Mouse (Mus musculus): ENCODE measurements around the gene Trim62. TPM values are rescaled to one million over a fixed set of nuclear protein-coding genes. Genes with fewer than 3 reads are reported as not detected.
"Not testable (repeated sequence)": the region's sequence is repeated elsewhere in the genome, so short reads cannot be mapped to it uniquely, and the experiment has no call there.

Gene Trim62
- 2.9 and 4.4 TPM in 2 replicates for polyA plus RNA-seq (2012; rRNA removed)

DNA sequence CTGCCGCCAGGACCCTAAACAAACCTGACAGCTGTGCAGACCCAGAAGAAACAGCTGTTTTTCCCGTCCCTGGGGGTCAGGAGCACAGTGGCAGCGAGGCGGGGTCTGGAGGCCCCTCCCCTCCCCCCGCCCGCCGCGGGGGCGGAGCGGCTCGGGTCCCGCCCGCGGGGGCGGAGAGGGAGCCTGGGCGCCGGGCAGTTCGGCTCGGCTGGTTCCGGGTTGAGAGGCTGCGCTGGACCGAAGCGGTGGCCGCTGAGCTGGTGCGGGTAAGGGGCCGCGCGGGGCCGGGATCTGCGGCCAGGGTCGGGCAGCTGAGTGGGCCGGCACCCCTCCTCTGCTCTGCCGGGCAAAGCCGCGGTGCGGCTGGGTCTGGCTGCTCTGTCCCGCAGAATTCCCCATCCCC is at the start of gene Trim62:
Trim62 (plus strand) TSS at position 202 of the 403 bp plus-strand sequence.
- DNase-seq (ENCODE audit: low read depth): no peak

DNA sequence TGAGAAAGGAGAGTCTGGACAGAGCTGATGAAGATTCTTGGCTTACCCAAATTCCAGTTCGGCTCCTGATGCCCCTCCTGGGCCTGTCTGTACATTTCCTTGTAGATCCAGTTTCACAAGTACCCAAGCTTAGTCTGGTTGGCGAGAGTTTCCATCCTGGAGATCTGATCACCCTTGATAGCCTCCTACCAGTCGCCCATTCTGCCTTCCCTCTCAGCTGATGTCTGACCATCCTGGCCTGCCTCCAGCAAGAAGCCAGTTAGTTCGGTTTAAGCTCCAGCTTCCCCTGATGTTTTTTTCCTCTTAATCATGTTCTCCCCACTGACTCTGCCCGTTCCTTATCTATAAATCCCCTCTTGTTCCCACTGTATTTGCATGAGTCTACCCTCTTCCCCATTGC is 45.2 kb upstream of the Trim62 start:
- peak; percentile 67 for DNase-seq (ENCODE audit: low read depth)

- no peak for DNase-seq (ENCODE audit: low read depth)
These were observed 43.3 kb upstream of the Trim62 start for GRCm38 (mm10) chr4:128839811-128840738.

GRCm38 (mm10) chr4:128841259-128841658 is 42.1 kb upstream of the Trim62 start:
- no peak for DNase-seq (ENCODE audit: low read depth)

GRCm38 (mm10) chr4:128844566-128844965 is 38.8 kb upstream of the Trim62 start:
- DNase-seq (ENCODE audit: low read depth): no peak

DNA sequence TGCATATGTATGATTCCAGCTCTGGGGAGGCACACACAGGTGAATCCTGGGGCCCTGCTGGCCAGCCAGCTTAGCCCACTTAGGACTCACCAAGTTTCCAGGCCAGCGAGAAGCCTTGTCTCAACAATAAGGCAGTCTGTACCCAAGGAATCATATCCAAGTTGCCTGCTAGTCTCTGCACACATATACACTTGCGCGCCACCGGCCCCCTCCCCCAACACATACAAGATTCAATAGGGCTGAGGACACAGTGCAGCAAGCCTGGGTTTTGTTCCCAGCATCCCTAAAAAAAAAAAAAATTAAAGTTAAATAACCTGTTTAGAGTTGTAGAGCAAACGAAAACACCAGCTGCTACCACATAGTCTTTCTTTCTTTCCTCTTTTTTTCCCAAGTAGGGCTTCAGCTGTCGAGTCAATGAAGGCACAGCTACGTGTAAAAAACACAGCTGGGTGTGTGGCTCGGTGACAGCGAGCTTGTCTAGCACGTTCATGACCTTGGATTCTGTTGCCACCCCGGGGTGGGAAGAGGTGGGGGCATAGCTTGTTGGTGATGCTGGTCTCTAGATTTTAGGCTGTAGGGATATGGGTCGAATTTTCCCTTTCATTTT is 37.9 kb upstream of the Trim62 start:
- DNase-seq (ENCODE audit: low read depth): no peak

GRCm38 (mm10) chr4:128848961-128849360 is 34.4 kb upstream of the Trim62 start:
- no peak for DNase-seq (ENCODE audit: low read depth)

DNA sequence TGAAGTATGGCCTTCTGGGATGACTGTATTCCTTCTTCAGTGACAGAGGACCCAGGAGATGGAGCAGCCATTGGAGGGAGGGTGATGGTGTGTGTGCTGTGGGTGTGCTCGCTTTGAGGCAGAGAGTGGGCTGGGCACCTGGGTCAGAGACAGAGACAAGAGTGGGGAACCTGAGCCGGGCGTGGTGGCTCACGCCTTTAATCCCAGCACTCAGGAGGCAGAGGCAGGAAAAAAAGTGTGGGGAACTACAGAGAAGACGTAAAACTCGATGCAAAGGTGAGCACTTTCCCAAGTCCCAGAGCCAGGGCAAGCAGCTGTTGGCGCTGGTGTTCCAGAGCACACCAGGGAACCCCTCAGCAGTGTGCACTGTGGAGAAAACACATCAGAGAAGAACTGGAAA is 33.7 kb upstream of the Trim62 start:
- DNase-seq (ENCODE audit: low read depth): no peak

DNA sequence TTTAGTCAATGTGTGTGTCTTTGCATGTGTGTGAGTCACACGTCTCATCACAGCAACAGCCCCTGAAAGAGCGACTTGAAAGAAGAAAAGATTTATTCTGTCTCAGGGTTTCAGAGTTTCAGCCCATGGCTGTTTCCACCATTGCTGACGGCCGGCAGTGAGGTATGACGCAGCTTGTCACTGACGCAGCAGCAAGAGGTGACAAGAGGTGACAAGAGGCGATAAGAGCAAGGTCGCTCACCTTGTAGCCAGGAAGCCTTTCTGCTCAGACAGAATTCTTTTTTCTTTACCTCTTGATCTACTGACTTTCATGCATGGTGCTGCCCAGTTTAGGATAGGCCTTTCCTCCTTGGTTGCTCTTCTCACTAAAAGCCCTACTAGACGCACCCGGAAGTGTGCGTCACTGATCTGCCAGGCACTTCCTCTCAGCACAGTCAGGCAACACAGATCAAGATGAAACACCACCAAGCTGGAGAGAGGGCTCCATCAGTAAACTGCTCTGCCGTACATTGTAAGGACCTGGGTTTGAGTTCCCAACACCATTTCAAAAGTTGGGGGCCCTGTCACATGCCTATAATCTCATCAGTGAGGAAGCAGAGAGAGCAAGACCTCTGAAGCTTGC is 31.0 kb upstream of the Trim62 start:
- no peak for DNase-seq (ENCODE audit: low read depth)

- no peak for DNase-seq (ENCODE audit: low read depth)
These were observed 30.3 kb upstream of the Trim62 start for GRCm38 (mm10) chr4:128853117-128853516.

GRCm38 (mm10) chr4:128855613-128856040 is 27.8 kb upstream of the Trim62 start:
- peak; percentile 67 for DNase-seq (ENCODE audit: low read depth)

GRCm38 (mm10) chr4:128857212-128857611 is 26.2 kb upstream of the Trim62 start:
- no peak for DNase-seq (ENCODE audit: low read depth)

GRCm38 (mm10) chr4:128858226-128858625 is 25.2 kb upstream of the Trim62 start:
- DNase-seq (ENCODE audit: low read depth): not testable (repeated sequence)

- DNase-seq (ENCODE audit: low read depth): no peak
These were observed 24.5 kb upstream of the Trim62 start for GRCm38 (mm10) chr4:128858878-128859277.

DNA sequence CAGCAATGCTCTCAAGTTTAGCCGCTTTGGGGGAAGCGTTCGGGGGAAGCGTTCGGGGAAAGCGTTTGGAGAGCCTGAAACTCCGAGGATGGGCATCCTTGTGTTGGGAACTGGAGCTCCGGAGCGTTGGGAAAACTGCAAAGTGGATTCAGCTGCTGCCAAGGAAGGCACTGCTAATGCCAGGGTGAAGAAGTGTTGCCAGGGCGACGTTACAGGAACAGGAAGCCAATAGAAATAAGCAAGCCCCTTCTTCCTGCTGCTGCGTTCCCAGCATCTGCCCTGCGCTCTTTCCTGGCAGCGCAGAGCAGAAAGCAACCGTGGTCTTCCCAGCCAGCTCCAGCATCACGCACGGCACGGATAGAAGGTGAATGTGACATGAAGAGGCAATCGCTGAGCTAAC is 10.4 kb upstream of the Trim62 start:
- DNase-seq (ENCODE audit: low read depth): no peak

DNA sequence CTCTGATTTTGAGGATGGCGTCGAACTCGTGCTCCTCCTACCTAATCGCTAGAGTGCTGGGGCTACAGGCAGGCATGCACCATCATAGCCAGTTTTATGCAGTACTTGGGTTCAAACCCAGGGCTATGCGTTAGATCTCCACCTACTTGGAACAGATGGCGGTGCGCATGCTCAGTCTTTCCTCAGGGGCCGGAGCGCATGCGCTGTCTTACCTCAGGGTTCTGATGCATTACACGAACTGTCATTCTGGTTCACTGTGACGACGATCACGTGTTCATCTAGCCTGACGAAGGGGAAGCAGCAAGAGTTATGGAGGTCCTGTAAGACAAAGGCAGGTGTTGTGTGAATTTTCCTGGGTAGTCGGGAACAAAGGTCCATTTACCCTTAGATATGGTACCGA is 9.3 kb upstream of the Trim62 start:
- DNase-seq (ENCODE audit: low read depth): no peak

DNA sequence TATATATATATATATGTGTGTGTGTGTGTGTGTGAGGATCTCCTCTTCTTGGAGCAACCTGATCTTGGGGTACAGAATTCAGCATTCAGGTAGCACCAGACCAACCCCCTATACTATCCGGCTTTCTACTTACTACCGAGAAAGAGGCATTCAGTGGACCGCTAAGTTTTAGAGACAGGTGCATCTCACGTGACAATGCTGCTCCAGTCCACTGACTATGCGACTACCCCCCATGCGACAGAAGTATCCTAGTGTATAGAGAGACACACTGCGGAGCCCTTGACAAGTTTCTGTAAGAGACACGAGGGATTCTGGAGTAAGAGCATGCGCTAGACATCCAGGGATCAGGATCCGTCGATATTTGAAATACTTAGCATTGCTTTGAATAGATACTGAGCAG is 7.9 kb upstream of the Trim62 start:
- no peak for DNase-seq (ENCODE audit: low read depth)

- DNase-seq (ENCODE audit: low read depth): no peak
These were observed 5.9 kb upstream of the Trim62 start for GRCm38 (mm10) chr4:128877520-128877919.

- DNase-seq (ENCODE audit: low read depth): no peak
These were observed 4.4 kb upstream of the Trim62 start for GRCm38 (mm10) chr4:128878901-128879491.

DNA sequence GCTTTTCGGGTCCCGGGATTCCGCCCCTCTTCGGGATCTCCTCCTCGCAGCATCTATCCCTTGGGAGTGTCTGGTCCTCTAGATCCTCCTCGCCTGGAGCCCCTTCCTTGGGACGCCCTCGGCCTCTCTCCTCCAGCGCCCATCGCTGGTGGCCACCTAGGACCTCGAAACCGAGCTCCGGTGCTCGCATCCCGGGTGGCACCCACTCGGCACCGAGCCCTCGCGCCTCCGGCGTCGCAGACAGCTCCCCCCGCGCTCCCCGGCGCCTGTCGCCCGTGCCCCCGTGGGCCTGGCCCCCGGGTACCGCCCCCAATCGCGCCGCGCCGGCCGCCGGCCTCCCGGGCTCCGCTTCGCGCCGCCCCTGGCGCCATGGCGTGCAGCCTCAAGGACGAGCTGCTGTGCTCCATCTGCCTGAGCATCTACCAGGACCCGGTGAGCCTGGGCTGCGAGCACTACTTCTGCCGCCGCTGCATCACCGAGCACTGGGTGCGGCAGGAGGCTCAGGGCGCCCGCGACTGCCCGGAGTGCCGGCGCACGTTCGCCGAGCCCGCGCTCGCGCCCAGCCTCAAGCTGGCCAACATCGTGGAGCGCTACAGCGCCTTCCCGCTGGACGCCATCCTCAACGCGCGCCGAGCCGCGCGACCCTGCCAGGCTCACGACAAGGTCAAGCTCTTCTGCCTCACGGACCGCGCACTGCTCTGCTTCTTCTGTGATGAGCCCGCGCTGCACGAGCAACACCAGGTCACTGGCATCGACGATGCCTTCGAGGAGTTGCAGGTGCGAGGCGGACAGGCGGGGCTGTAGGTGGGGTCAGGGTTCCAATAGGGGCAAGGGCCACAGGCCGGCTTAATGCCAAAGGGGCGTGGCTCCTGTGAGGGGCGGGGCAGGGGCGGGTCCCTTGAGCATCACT is 676 bp downstream of the Trim62 start:
- DNase-seq (ENCODE audit: low read depth): no peak

GRCm38 (mm10) chr4:128884711-128885095 is 1.3 kb downstream of the Trim62 start:
- DNase-seq (ENCODE audit: low read depth): no peak

All from gonadal fat pad, adult 2 months (tissue).